Mouse (Mus musculus) erythroblast, adult 5-6 weeks (primary cell): ENCODE measurements around the gene Mylip. TPM values are rescaled to one million over a fixed set of nuclear protein-coding genes. Genes with fewer than 3 reads are reported as not detected.

ENCODE experiments used
- ATAC-seq: replicated peaks from 2 replicates; pipeline ENCODE4 v1.8.0; 2016; ENCODE audit warnings: moderate number of reproducible peaks, mild to moderate bottlenecking, moderate TSS enrichment, inconsistent platforms; ENCODE audit not compliant: poor library complexity, low FRiP score, severe bottlenecking
- total RNA-seq, 2 experiments: library from RNA; stranded (forward) in 1 of 2; stranded (reverse) in 1 of 2; fragments of 150-400 nt in 1 of 2; fragments of 200-764, 138-1000 nt in 1 of 2; gene quantifications; 2 replicates each; pipeline versions ENCODE4 v1.2.3 to v1.2.4; 2015 to 2017; ENCODE audit warnings: low replicate concordance in 2 of 2

Gene Mylip
- total RNA-seq, 2 experiments from 2014 or later, result 54.2 to 74.8 TPM

DNA sequence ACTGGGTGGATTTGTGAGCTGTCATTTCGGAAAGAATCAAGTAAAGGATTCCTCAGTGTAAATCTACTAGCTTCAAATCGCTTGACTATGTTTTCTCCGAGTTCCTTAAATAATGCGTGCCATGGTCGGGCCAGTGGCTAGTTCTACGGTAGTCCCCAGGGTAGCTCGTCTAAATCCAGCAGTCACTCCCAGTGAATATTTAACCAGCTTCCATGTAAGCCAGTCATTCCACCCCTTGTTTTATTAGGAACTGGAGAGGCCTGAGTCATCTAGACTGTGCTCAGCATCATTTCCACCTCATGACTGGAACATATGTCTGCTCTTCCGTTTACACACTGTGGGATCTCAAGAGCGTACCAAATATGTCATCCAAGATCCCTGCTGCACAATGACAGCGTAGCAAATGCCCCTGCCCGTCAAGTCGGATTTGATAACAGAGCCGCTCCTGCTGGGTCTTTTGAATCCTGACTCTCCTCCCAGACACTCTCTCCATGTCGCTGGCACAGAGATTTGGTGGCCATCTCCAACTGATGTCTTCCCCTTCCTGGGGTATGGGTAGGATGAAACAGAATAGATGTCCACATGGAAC is 71.9 kb downstream of the Mylip start:
- ATAC-seq, result no peak

Other genes with a start within 250 kb of the Mylip start
- 0.96 and 1.3 TPM in 2 replicates for gene Gmpr, start 117.7 kb downstream of the Mylip start, total RNA-seq (2015; ENCODE audit: low replicate concordance)
- 2.4 and 4.6 TPM in 2 replicates for gene Gmpr, start 117.7 kb downstream of the Mylip start, total RNA-seq (2017; ENCODE audit: low replicate concordance)